Mouse (Mus musculus): ENCODE results near the gene Creg2.

GRCm38 (mm10) chr1:39681638-39682037 lies 30.4 kb upstream of the Creg2 start:
- TF ChIP-seq EP300 (IDR thresholded peaks at IDR 0.05; ENCODE audit: insufficient read depth, low read depth, low read length) (no peak), CTCF (IDR thresholded peaks at IDR 0.05; ENCODE audit: low read depth, low read length) (no peak), POLR2A (IDR thresholded peaks at IDR 0.05; ENCODE audit: insufficient read depth, low read length) (no peak)
